ENCODE assay signal across 8 mouse cellular contexts in the genomic region with DNA sequence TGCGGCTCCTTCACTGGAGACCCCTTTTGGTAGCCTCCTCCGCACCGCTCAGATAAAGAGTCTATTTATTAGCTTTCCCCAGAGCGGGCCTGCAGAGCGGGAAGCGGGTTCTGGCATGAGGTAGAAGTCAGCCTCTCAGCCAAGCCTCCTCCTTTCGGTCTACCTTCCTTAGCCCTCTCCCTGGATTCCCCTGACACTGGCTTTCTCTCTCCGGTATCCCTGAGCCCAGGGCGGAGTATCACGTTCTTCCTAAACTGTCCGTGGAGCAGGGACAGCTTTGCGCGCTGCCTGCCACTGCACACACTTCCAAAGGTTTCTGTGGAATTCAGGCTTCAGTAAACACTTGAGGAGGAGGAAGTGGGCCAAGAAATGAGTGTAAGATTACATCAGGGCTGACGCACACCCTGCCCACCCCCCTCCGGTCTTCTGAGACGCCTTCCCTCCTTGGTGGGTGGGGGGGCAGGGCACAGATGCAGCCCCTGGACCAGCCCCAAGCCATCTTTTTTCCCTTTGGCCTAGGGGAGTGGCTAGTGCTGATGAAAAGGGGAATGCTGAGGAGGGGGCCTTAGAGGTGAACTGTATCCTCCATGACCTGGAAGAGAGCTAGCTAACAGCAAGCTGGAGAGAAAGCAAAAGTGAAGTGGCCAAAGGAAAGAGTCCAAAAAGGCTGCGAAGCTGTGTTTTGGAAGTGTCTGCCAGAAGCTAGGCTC. TPM values are rescaled to one million over a fixed set of nuclear protein-coding genes. Genes with fewer than 3 reads are reported as not detected.
DNase-seq lines count a peak whose midpoint lies in the region; ATAC-seq and TF ChIP-seq lines count a peak whose summit lies in the region.

No protein-coding gene starts in this region.

- H3K27me3 ChIP-seq in forebrain, embryonic 10.5 days (ENCODE audit: poor library complexity, severe bottlenecking) = peaks cover 13% of the 10 kb centered on the region; the same call in 1 of the 2 replicates
- no peaks in the 10 kb centered on the region for H3K27me3 ChIP-seq in heart, postnatal 0 days (ENCODE audit: control insufficient read depth, insufficient read depth, low read length)
- no peaks in the 10 kb centered on the region for H3K27me3 ChIP-seq in limb, embryonic 11.5 days (ENCODE audit: control insufficient read depth, insufficient read depth, low read length)
- H3K27me3 ChIP-seq in midbrain, embryonic 13.5 days = 0 out of 2 replicates have a peak, but pooled peaks cover 3% of the 10 kb centered on the region

- H3K9ac ChIP-seq in heart, postnatal 0 days (replicated peaks; ENCODE audit: low read depth, low read length) = peak overlapping the region; percentile 20
- peak overlapping the region; percentile 60 for H3K9ac ChIP-seq in limb, embryonic 11.5 days (ENCODE audit: low read length)
- H3K9ac ChIP-seq in midbrain, embryonic 13.5 days (replicated peaks) = 0 out of 2 replicates have a peak overlapping the region, but pooled peaks have one; percentile 11

- H3K36me3 ChIP-seq in forebrain, embryonic 10.5 days (replicated peaks) = no peaks in the 10 kb centered on the region
- no peaks in the 10 kb centered on the region for H3K36me3 ChIP-seq in heart, postnatal 0 days (replicated peaks; ENCODE audit: control insufficient read depth, insufficient read depth, low read length)
- no peaks in the 10 kb centered on the region for H3K36me3 ChIP-seq in limb, embryonic 11.5 days (ENCODE audit: control insufficient read depth, insufficient read depth, low read length)
- H3K36me3 ChIP-seq in midbrain, embryonic 13.5 days = no peaks in the 10 kb centered on the region

- TF ChIP-seq CTCF in heart, postnatal 0 days (IDR thresholded peaks at IDR 0.05; ENCODE audit: low read depth) = no peak

- DNase-seq in kidney, adult 11 months = peak; percentile 23
- no peak for DNase-seq in kidney, adult 8-10 months
- peak; percentile 44 for DNase-seq in forebrain, embryonic 10.5 days (ENCODE audit: extremely low spot score, low spot score)
- peak; percentile 39 for DNase-seq in heart, postnatal 0 days (ENCODE audit: low spot score)
- DNase-seq in limb, embryonic 11.5 days (ENCODE audit: low spot score) = peak; percentile 70
- DNase-seq in yolk sac, embryonic 10.5 days (ENCODE audit: low spot score) = peak; percentile 75
- no peak for DNase-seq in right cerebral cortex, postnatal 14 days

- no peaks in the 10 kb centered on the region for H3K9me3 ChIP-seq in forebrain, embryonic 10.5 days
- no peaks in the 10 kb centered on the region for H3K9me3 ChIP-seq in heart, postnatal 0 days (replicated peaks; ENCODE audit: control insufficient read depth, low read length)
- H3K9me3 ChIP-seq in limb, embryonic 11.5 days (ENCODE audit: control insufficient read depth, low read length) = no peaks in the 10 kb centered on the region
- H3K9me3 ChIP-seq in midbrain, embryonic 13.5 days = no peaks in the 10 kb centered on the region

- peak; percentile 71 for ATAC-seq in heart, postnatal 0 days (ENCODE audit: insufficient read depth, low read depth)
- ATAC-seq in limb, embryonic 11.5 days (ENCODE audit: insufficient number of reproducible peaks, low FRiP score, low TSS enrichment, low read depth) = peak; percentile 83; the same call in 1 of the 2 replicates
- ATAC-seq in midbrain, embryonic 13.5 days = no peak

- no peak for TF ChIP-seq EP300 in heart, postnatal 0 days (IDR thresholded peaks at IDR 0.05; ENCODE audit: low read depth)

- H3K4me1 ChIP-seq in forebrain, embryonic 10.5 days = peaks cover 42% of the 10 kb centered on the region
- H3K4me1 ChIP-seq in heart, postnatal 0 days (ENCODE audit: control insufficient read depth, insufficient read depth) = peaks cover 13% of the 10 kb centered on the region; the same call in 1 of the 2 replicates
- peaks cover 23% of the 10 kb centered on the region for H3K4me1 ChIP-seq in limb, embryonic 11.5 days (ENCODE audit: control insufficient read depth, insufficient read depth, low read length)
- H3K4me1 ChIP-seq in midbrain, embryonic 13.5 days (replicated peaks) = peaks cover 26% of the 10 kb centered on the region

- H3K27ac ChIP-seq in forebrain, embryonic 10.5 days = peak overlapping the region; percentile 85
- peak overlapping the region; percentile 81 for H3K27ac ChIP-seq in heart, postnatal 0 days (ENCODE audit: low read depth)
- H3K27ac ChIP-seq in limb, embryonic 11.5 days (replicated peaks; ENCODE audit: low read depth, low read length) = peak overlapping the region; percentile 94
- peak overlapping the region; percentile 44 for H3K27ac ChIP-seq in midbrain, embryonic 13.5 days

- H3K4me2 ChIP-seq in heart, postnatal 0 days (ENCODE audit: low read depth, low read length) = peak overlapping the region; percentile 51
- peak overlapping the region; percentile 39 for H3K4me2 ChIP-seq in limb, embryonic 11.5 days (ENCODE audit: low read depth, severe bottlenecking)
- H3K4me2 ChIP-seq in midbrain, embryonic 13.5 days (replicated peaks) = peak overlapping the region; percentile 29

- peak overlapping the region; percentile 26 for H3K4me3 ChIP-seq in forebrain, embryonic 10.5 days
- H3K4me3 ChIP-seq in heart, postnatal 0 days (ENCODE audit: low read depth, low read length) = peak overlapping the region; percentile 7; the same call in 1 of the 2 replicates
- H3K4me3 ChIP-seq in limb, embryonic 11.5 days (ENCODE audit: low read depth, low read length) = no peak overlapping the region
- no peak overlapping the region for H3K4me3 ChIP-seq in midbrain, embryonic 13.5 days (replicated peaks)

- WGBS in forebrain, embryonic 10.5 days = 9% methylated on average over 17 of the region's 17 CpGs
- WGBS in heart, postnatal 0 days = 10% methylated on average over 17 of the region's 17 CpGs
- WGBS in limb, embryonic 11.5 days = 6% methylated on average over 17 of the region's 17 CpGs
- 8% methylated on average over 17 of the region's 17 CpGs for WGBS in midbrain, embryonic 13.5 days

RNA-seq across cellular contexts. Expression of a gene that starts 15.7 kb away (rescaled TPM):
- polyA plus RNA-seq in forebrain, embryonic 10.5 days (2016; fragmentation: Nextera tagmentation; extraction: Ambion mirVana) = 317 and 328 TPM in 2 replicates
- total RNA-seq in heart, postnatal 0 days (2014; rRNA removed; ENCODE audit: low replicate concordance) = 132 and 176 TPM in 2 replicates
- polyA plus RNA-seq in heart, postnatal 0 days (2015; fragmentation: Nextera tagmentation; extraction: Ambion mirVana) = 407 and 417 TPM in 2 replicates
- polyA plus RNA-seq in limb, embryonic 11.5 days (2014; fragmentation: Nextera tagmentation; extraction: Ambion mirVana) = 315 and 335 TPM in 2 replicates
- polyA plus RNA-seq in midbrain, embryonic 13.5 days (2015; fragmentation: Nextera tagmentation; extraction: Ambion mirVana) = 287 and 316 TPM in 2 replicates

RNA-seq across cellular contexts. Expression of a gene that starts 53.2 kb away (rescaled TPM):
- 148 and 151 TPM in 2 replicates for polyA plus RNA-seq in forebrain, embryonic 10.5 days (2016; fragmentation: Nextera tagmentation; extraction: Ambion mirVana)
- 43.5 and 47.8 TPM in 2 replicates for total RNA-seq in heart, postnatal 0 days (2014; rRNA removed; ENCODE audit: low replicate concordance)
- 42.2 and 44.7 TPM in 2 replicates for polyA plus RNA-seq in heart, postnatal 0 days (2015; fragmentation: Nextera tagmentation; extraction: Ambion mirVana)
- 162 and 189 TPM in 2 replicates for polyA plus RNA-seq in limb, embryonic 11.5 days (2014; fragmentation: Nextera tagmentation; extraction: Ambion mirVana)
- 180 and 182 TPM in 2 replicates for polyA plus RNA-seq in midbrain, embryonic 13.5 days (2015; fragmentation: Nextera tagmentation; extraction: Ambion mirVana)

Comparison
In these comparisons a context has a peak if more than half of its experiments do, and no peak if none do; other contexts are left out.
1. DNase-seq: peak in kidney, adult 11 months (single experiment), forebrain, embryonic 10.5 days (single experiment), heart, postnatal 0 days (single experiment), limb, embryonic 11.5 days (single experiment) and yolk sac, embryonic 10.5 days (single experiment); none in kidney, adult 8-10 months (0 of 2) and right cerebral cortex, postnatal 14 days (single experiment).
2. H3K27ac ChIP-seq: peak in every context shown above with its lines; median percentile 94 in limb, embryonic 11.5 days; 85 in forebrain, embryonic 10.5 days; 81 in heart, postnatal 0 days; 44 in midbrain, embryonic 13.5 days.
3. H3K4me3 ChIP-seq: peak in forebrain, embryonic 10.5 days (single experiment) and heart, postnatal 0 days (single experiment); none in limb, embryonic 11.5 days (single experiment) and midbrain, embryonic 13.5 days (single experiment).
4. Peak in every context shown above with its lines, with median percentiles within 50 percentile points of each other: H3K4me2 ChIP-seq and H3K9ac ChIP-seq.